Mouse (Mus musculus): ENCODE measurements at regions not wholly inside any gene's neighbourhood (a gene's known extent, or its start where the extent isn't known, plus 50 kb on each side); places are given as distances from the start of the nearest gene placed in this dataset.

GRCm38 (mm10) chr9:117689946-117690345 lies 60.2 kb upstream of the Rbms3 start:
- DNase-seq (ENCODE audit: low read depth): no peak

Measured in 416B (cell line).